Mouse (Mus musculus) heart, postnatal 4 days (tissue): ENCODE results near the gene B4galt1. TPM values are rescaled to one million over a fixed set of nuclear protein-coding genes. Genes with fewer than 3 reads are reported as not detected.

Source experiments
- DNase-seq: peaks from one replicate; pipeline ENCODE4 v3.0.0; 2021
- microRNA-seq, 2 experiments: library from miRNA; unstranded; fragments of <30 nt; microRNA quantifications; one replicate each; pipeline ENCODE4 v1.2.0; 2021 to 2022
- total RNA-seq, 2 experiments: library from RNA; stranded (reverse); gene quantifications; 2 replicates each; pipeline ENCODE4 v1.2.3; 2021

Gene B4galt1
- total RNA-seq, 2 experiments from 2014 or later: 92.2 to 93.6 TPM

GRCm38 (mm10) chr4:40776416-40776815 is 77.4 kb downstream of the B4galt1 start:
- no peak for DNase-seq

GRCm38 (mm10) chr4:40774279-40775259 is 79.2 kb downstream of the B4galt1 start:
- peak; percentile 91 for DNase-seq

GRCm38 (mm10) chr4:40759876-40760275 is 93.9 kb downstream of the B4galt1 start:
- no peak for DNase-seq

- peak; percentile 97 for DNase-seq
Measured at GRCm38 (mm10) chr4:40757780-40758420, 95.9 kb downstream of the B4galt1 start, which contains the start of gene Smu1. Smu1 (minus strand) TSS chr4:40757923.

GRCm38 (mm10) chr4:40757157-40757779 is 96.5 kb downstream of the B4galt1 start:
- DNase-seq: no peak

Small RNAs within 50 kb of the gene (microRNA-seq; reads per million reads assigned to microRNA genes)
- gene Gm24112 (0 reads per million in 2 experiments), gene Gm25931 (1.0 to 1.4 reads per million in 2 experiments), gene Mir5123 (0 reads per million in 2 experiments)

Other genes with a start within 250 kb of the B4galt1 start
- gene Aptx, start 150.8 kb downstream of the B4galt1 start, total RNA-seq: 10 to 100 TPM; 18.8 to 21.0 TPM
- 100 to 1,000 TPM; 107 to 108 TPM for gene Dnaja1, start 131.9 kb downstream of the B4galt1 start, total RNA-seq
- gene Smu1, start 96.1 kb downstream of the B4galt1 start, total RNA-seq: 10 to 100 TPM; 46.6 to 49.3 TPM
- 1 to 10 TPM; 2.7 to 2.8 TPM for gene Spink4, start 66.0 kb upstream of the B4galt1 start, total RNA-seq
- gene Bag1, start 94.3 kb upstream of the B4galt1 start, total RNA-seq: 100 to 1,000 TPM; 196 to 204 TPM
- 10 to 100 TPM; 37.9 to 38.5 TPM for gene Chmp5, start 94.4 kb upstream of the B4galt1 start, total RNA-seq
- gene Nfx1, start 116.9 kb upstream of the B4galt1 start, total RNA-seq: 10 to 100 TPM; 35.8 to 38.5 TPM
- gene Aqp7, start 194.1 kb upstream of the B4galt1 start, total RNA-seq: 10 to 100 TPM; 11.5 to 11.7 TPM
- under 1 TPM; 0.14 to 0.19 TPM for gene Aqp3, start 244.2 kb upstream of the B4galt1 start, total RNA-seq